Mouse (Mus musculus): ENCODE measurements around the gene Trim71. TPM values are rescaled to one million over a fixed set of nuclear protein-coding genes. Genes with fewer than 3 reads are reported as not detected.

Trim71 gene
- polyA plus RNA-seq, 1 experiment, result not detected

- H3K27ac ChIP-seq (ENCODE audit: insufficient read depth, low read depth, low read length), result no peak overlapping the region
- no peak overlapping the region for H3K4me3 ChIP-seq (ENCODE audit: insufficient read depth, low read length)
- no peaks in the 10 kb centered on the region for H3K4me1 ChIP-seq (ENCODE audit: control insufficient read depth, insufficient read depth, low read length)
- TF ChIP-seq CTCF (IDR thresholded peaks at IDR 0.05; ENCODE audit: low read depth, low read length) (no peak), POLR2A (IDR thresholded peaks at IDR 0.05; ENCODE audit: borderline replicate concordance, low read depth, low read length) (no peak)
Measured at GRCm38 (mm10) chr9:114560141-114560540, 4.0 kb downstream of the Trim71 start.

DNA sequence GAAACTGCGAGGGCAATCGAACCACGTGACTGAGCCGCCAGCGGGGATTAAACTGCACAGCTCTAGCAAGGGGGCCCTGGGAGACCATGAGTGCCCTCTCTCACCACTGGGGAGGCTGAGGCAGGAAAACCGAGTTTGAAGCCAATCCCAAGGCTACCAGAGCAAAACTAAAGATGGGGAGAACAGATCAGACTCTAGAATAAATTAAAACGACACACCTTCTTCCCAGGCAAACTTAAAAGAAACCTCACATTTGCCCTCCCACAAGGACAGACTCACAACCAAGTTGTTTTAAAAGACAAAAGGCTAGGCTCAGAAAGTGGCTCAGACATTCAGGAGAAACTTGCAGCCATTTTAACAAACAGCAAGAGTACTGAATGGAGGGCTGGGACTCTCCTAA, 7.1 kb downstream of the Trim71 start:
- Histone ChIP-seq H3K4me1 (ENCODE audit: control insufficient read depth, insufficient read depth, low read length) (no peaks in the 10 kb centered on the region), H3K27ac (ENCODE audit: insufficient read depth, low read depth, low read length) (no peak overlapping the region), H3K4me3 (ENCODE audit: insufficient read depth, low read length) (no peak overlapping the region)
- TF ChIP-seq CTCF (IDR thresholded peaks at IDR 0.05; ENCODE audit: low read depth, low read length), result no peak
- no peak for TF ChIP-seq POLR2A (IDR thresholded peaks at IDR 0.05; ENCODE audit: borderline replicate concordance, low read depth, low read length)

GRCm38 (mm10) chr9:114556276-114556855, 7.8 kb downstream of the Trim71 start:
- Histone ChIP-seq H3K27ac (ENCODE audit: insufficient read depth, low read depth, low read length) (no peak overlapping the region), H3K4me3 (ENCODE audit: insufficient read depth, low read length) (no peak overlapping the region)

GRCm38 (mm10) chr9:114554355-114554979, 9.7 kb downstream of the Trim71 start:
- H3K27ac ChIP-seq (ENCODE audit: insufficient read depth, low read depth, low read length), result no peak overlapping the region
- TF ChIP-seq POLR2A (IDR thresholded peaks at IDR 0.05; ENCODE audit: borderline replicate concordance, low read depth, low read length), result no peak
- TF ChIP-seq CTCF (IDR thresholded peaks at IDR 0.05; ENCODE audit: low read depth, low read length), result no peak

More at GRCm38 (mm10) chr9:114556276-114556855, 7.8 kb downstream of the Trim71 start:
- TF ChIP-seq CTCF (IDR thresholded peaks at IDR 0.05; ENCODE audit: low read depth, low read length), result no peak
- TF ChIP-seq POLR2A (IDR thresholded peaks at IDR 0.05; ENCODE audit: borderline replicate concordance, low read depth, low read length), result no peak
- no peaks in the 10 kb centered on the region for H3K4me1 ChIP-seq (ENCODE audit: control insufficient read depth, insufficient read depth, low read length)

GRCm38 (mm10) chr9:114553828-114554227, 10.3 kb downstream of the Trim71 start:
- TF ChIP-seq POLR2A (IDR thresholded peaks at IDR 0.05; ENCODE audit: borderline replicate concordance, low read depth, low read length), result no peak
- no peak for TF ChIP-seq CTCF (IDR thresholded peaks at IDR 0.05; ENCODE audit: low read depth, low read length)
- Histone ChIP-seq H3K27ac (ENCODE audit: insufficient read depth, low read depth, low read length) (no peak overlapping the region), H3K4me3 (ENCODE audit: insufficient read depth, low read length) (no peak overlapping the region), H3K4me1 (ENCODE audit: control insufficient read depth, insufficient read depth, low read length) (no peaks in the 10 kb centered on the region)

More at GRCm38 (mm10) chr9:114554355-114554979, 9.7 kb downstream of the Trim71 start:
- Histone ChIP-seq H3K4me3 (ENCODE audit: insufficient read depth, low read length) (no peak overlapping the region), H3K4me1 (ENCODE audit: control insufficient read depth, insufficient read depth, low read length) (no peaks in the 10 kb centered on the region)

DNA sequence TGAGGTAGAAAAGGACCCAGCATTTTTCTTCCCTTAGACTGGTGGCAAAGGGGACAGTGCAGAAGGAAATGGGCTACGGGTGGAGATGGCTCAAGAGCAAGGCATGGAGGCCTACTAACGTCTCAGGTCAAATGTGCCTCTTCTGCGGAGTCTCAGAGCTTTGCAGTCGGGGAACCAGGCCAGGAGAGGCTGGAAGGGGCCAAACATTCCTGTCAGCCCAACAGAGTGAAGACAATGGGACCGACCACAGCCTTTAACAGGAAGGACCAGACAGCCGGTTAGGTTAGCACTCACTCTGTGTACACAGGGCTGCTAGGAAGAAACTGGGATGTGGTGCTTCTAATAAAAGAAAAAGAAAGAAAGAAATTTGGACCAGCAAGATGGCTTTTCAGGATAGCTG, 14.1 kb downstream of the Trim71 start:
- Histone ChIP-seq H3K4me3 (ENCODE audit: insufficient read depth, low read length) (no peak overlapping the region), H3K4me1 (ENCODE audit: control insufficient read depth, insufficient read depth, low read length) (no peaks in the 10 kb centered on the region)
- no peak for TF ChIP-seq CTCF (IDR thresholded peaks at IDR 0.05; ENCODE audit: low read depth, low read length)
- TF ChIP-seq POLR2A (IDR thresholded peaks at IDR 0.05; ENCODE audit: borderline replicate concordance, low read depth, low read length), result no peak

GRCm38 (mm10) chr9:114549117-114549516, 15.1 kb downstream of the Trim71 start:
- Histone ChIP-seq H3K4me3 (ENCODE audit: insufficient read depth, low read length) (no peak overlapping the region), H3K4me1 (ENCODE audit: control insufficient read depth, insufficient read depth, low read length) (no peaks in the 10 kb centered on the region), H3K27ac (ENCODE audit: insufficient read depth, low read depth, low read length) (no peak overlapping the region)
- TF ChIP-seq POLR2A (IDR thresholded peaks at IDR 0.05; ENCODE audit: borderline replicate concordance, low read depth, low read length), result no peak
- no peak for TF ChIP-seq CTCF (IDR thresholded peaks at IDR 0.05; ENCODE audit: low read depth, low read length)

More for the DNA sequence above, 14.1 kb downstream of the Trim71 start:
- H3K27ac ChIP-seq (ENCODE audit: insufficient read depth, low read depth, low read length), result no peak overlapping the region

- no peak overlapping the region for H3K27ac ChIP-seq (ENCODE audit: insufficient read depth, low read depth, low read length)
- no peaks in the 10 kb centered on the region for H3K4me1 ChIP-seq (ENCODE audit: control insufficient read depth, insufficient read depth, low read length)
- no peak overlapping the region for H3K4me3 ChIP-seq (ENCODE audit: insufficient read depth, low read length)
- TF ChIP-seq POLR2A (IDR thresholded peaks at IDR 0.05; ENCODE audit: borderline replicate concordance, low read depth, low read length), result no peak
- TF ChIP-seq CTCF (IDR thresholded peaks at IDR 0.05; ENCODE audit: low read depth, low read length), result no peak
Measured at GRCm38 (mm10) chr9:114548496-114548895, 15.7 kb downstream of the Trim71 start.

DNA sequence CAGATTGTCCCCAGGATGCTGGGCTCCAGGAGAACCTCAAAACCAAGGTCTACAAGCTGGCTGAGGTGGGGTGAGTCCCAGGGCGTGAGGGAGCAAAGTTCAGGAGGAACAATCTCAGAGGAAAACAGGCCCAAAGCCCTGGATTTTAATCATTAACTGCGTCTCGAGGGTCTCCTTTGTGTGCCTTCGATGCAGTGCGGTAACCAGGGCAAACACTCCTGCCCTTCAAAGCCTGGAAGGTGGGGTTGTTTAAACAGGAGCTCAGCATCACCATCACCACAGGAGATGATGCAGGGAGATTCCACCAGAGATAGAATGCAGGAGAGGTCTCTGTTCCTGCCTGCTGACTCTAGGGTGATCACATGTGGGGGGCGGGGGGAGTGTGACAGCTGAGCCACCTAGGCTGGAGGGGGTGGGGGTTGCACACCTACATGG, 16.5 kb downstream of the Trim71 start:
- Histone ChIP-seq H3K4me3 (ENCODE audit: insufficient read depth, low read length) (no peak overlapping the region), H3K4me1 (ENCODE audit: control insufficient read depth, insufficient read depth, low read length) (no peaks in the 10 kb centered on the region), H3K27ac (ENCODE audit: insufficient read depth, low read depth, low read length) (no peak overlapping the region)
- no peak for TF ChIP-seq CTCF (IDR thresholded peaks at IDR 0.05; ENCODE audit: low read depth, low read length)
- TF ChIP-seq POLR2A (IDR thresholded peaks at IDR 0.05; ENCODE audit: borderline replicate concordance, low read depth, low read length), result no peak

GRCm38 (mm10) chr9:114546765-114547164, 17.4 kb downstream of the Trim71 start:
- TF ChIP-seq POLR2A (IDR thresholded peaks at IDR 0.05; ENCODE audit: borderline replicate concordance, low read depth, low read length) (no peak), CTCF (IDR thresholded peaks at IDR 0.05; ENCODE audit: low read depth, low read length) (no peak)
- Histone ChIP-seq H3K4me1 (ENCODE audit: control insufficient read depth, insufficient read depth, low read length) (no peaks in the 10 kb centered on the region), H3K4me3 (ENCODE audit: insufficient read depth, low read length) (no peak overlapping the region), H3K27ac (ENCODE audit: insufficient read depth, low read depth, low read length) (no peak overlapping the region)

Data from bone marrow macrophage, adult 2 months (primary cell).